Mouse (Mus musculus) left cerebral cortex, postnatal 14 days (tissue): ENCODE measurements at regions not wholly inside any gene's neighbourhood (a gene's known extent, or its start where the extent isn't known, plus 50 kb on each side); places are given as distances from the start of the nearest gene placed in this dataset.

Experiments
- DNase-seq, 2 experiments: peaks; one replicate each; pipeline ENCODE4 v3.0.0; 2021 to 2022; ENCODE audit warnings: low spot score in 2 of 2, mixed read lengths in 1 of 2
- intact Hi-C: fragments of 180-260 bp; cut with DNase I; formaldehyde crosslinking; loops from one replicate; pipeline ENCODE4 v1.15.1; 2025

GRCm38 (mm10) chr5:64620726-64621125 lies 182.5 kb upstream of the Klf3 start:
- intact Hi-C loops = no loop called here
- DNase-seq = no peak

GRCm38 (mm10) chr5:64621386-64621785 lies 181.8 kb upstream of the Klf3 start:
- intact Hi-C loops = no loop called here
- DNase-seq = no peak

- intact Hi-C loops = no loop called here
- DNase-seq = no peak
Observed at GRCm38 (mm10) chr5:64623653-64624052, 179.5 kb upstream of the Klf3 start.

- no peak for DNase-seq
- intact Hi-C loops = no loop called here
Observed at GRCm38 (mm10) chr5:64624205-64624604, 179.0 kb upstream of the Klf3 start.

- intact Hi-C loops = no loop called here
- no peak for DNase-seq
Observed at GRCm38 (mm10) chr5:64625421-64625820, 177.8 kb upstream of the Klf3 start.

GRCm38 (mm10) chr5:64625841-64626298 lies 177.3 kb upstream of the Klf3 start:
- intact Hi-C loops = no loop called here
- no peak for DNase-seq

- DNase-seq = peak in 1 of 2 experiments; percentile 31
- intact Hi-C loops = no loop called here
Observed at GRCm38 (mm10) chr5:64626351-64626750, 176.8 kb upstream of the Klf3 start.

GRCm38 (mm10) chr5:64630582-64630981 lies 172.6 kb upstream of the Klf3 start:
- no peak for DNase-seq
- intact Hi-C loops = no loop called here

GRCm38 (mm10) chr5:64632171-64632570 lies 171.0 kb upstream of the Klf3 start:
- intact Hi-C loops = no loop called here
- no peak for DNase-seq

GRCm38 (mm10) chr5:64634008-64634407 lies 169.2 kb upstream of the Klf3 start:
- no peak for DNase-seq
- intact Hi-C loops = no loop called here

- intact Hi-C loops = no loop called here
- no peak for DNase-seq
Observed at GRCm38 (mm10) chr5:64634721-64635120, 168.5 kb upstream of the Klf3 start.

GRCm38 (mm10) chr5:64636301-64636700 lies 166.9 kb upstream of the Klf3 start:
- no peak for DNase-seq
- intact Hi-C loops = no loop called here

- DNase-seq = no peak
- intact Hi-C loops = no loop called here
Observed at GRCm38 (mm10) chr5:64643584-64643983, 159.6 kb upstream of the Klf3 start.

GRCm38 (mm10) chr5:64647417-64648125 lies 155.6 kb upstream of the Klf3 start:
- intact Hi-C loops = no loop called here
- DNase-seq = peak; percentile 12 to 33

GRCm38 (mm10) chr5:64648492-64648891 lies 154.7 kb upstream of the Klf3 start:
- intact Hi-C loops = no loop called here
- peak; percentile 5 to 6 for DNase-seq

GRCm38 (mm10) chr5:64651407-64651806 lies 151.8 kb upstream of the Klf3 start:
- no peak for DNase-seq
- intact Hi-C loops = no loop called here

- intact Hi-C loops = no loop called here
- no peak for DNase-seq
Observed at GRCm38 (mm10) chr5:64653764-64654163, 149.4 kb upstream of the Klf3 start.

- DNase-seq = no peak
- intact Hi-C loops = no loop called here
Observed at GRCm38 (mm10) chr5:64655286-64655685, 147.9 kb upstream of the Klf3 start.

- intact Hi-C loops = no loop called here
- DNase-seq = no peak
Observed at GRCm38 (mm10) chr5:64661959-64662358, 141.2 kb upstream of the Klf3 start.

GRCm38 (mm10) chr5:64662476-64662875 lies 140.7 kb upstream of the Klf3 start:
- intact Hi-C loops = no loop called here
- no peak for DNase-seq

GRCm38 (mm10) chr5:64663766-64664165 lies 139.4 kb upstream of the Klf3 start:
- no peak for DNase-seq

GRCm38 (mm10) chr5:64665064-64665463 lies 138.1 kb upstream of the Klf3 start:
- no peak for DNase-seq
- intact Hi-C loops = no loop called here

More at GRCm38 (mm10) chr5:64663766-64664165, 139.4 kb upstream of the Klf3 start:
- intact Hi-C loops = no loop called here
